Mouse (Mus musculus): ENCODE measurements around the gene Golga5.

DNA sequence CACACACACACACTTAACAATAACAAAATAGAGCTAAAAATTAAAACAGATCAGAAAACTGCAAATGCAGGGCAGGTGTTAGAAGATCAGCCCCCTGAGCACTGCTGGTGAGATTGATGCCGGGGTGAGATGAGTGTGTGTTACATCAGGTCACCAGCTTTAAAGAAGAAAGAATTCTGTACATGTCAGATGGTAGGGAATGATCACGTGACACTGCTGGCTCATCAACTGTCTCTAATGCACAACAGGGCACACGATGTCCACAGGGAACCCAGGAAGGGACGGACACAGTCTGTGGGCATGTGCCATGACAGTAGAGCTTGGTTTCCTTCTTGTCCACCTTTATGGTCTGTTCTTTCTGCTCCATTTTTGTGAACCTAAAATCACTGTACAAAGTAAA, 47.2 kb downstream of the Golga5 start:
- TF ChIP-seq CTCF (IDR thresholded peaks at IDR 0.05; ENCODE audit: control insufficient read depth, insufficient read depth, insufficient read length) (no peak), USF1 (IDR thresholded peaks at IDR 0.05; ENCODE audit: low read depth) (peak; percentile 55), MYOG (IDR thresholded peaks at IDR 0.05; ENCODE audit: control insufficient read depth, extremely low read depth, insufficient read length) (no peak)

All from C2C12 (cell line).